Mouse (Mus musculus): ENCODE data around the gene Ankdd1a.

Gene Ankdd1a

GRCm38 (mm10) chr9:65492351-65492750 lies 27.6 kb downstream of the Ankdd1a start:
- no peak for DNase-seq

- DNase-seq, result no peak
Measured at GRCm38 (mm10) chr9:65491476-65491875, 28.5 kb downstream of the Ankdd1a start.

GRCm38 (mm10) chr9:65480071-65480470 lies 39.9 kb downstream of the Ankdd1a start:
- no peak for DNase-seq

- DNase-seq, result no peak
Measured at GRCm38 (mm10) chr9:65479158-65479557, 40.8 kb downstream of the Ankdd1a start.

- DNase-seq, result no peak
Measured at GRCm38 (mm10) chr9:65472769-65473168, 47.2 kb downstream of the Ankdd1a start.

- DNase-seq, result no peak
Measured at GRCm38 (mm10) chr9:65467686-65468085, 52.3 kb downstream of the Ankdd1a start.

GRCm38 (mm10) chr9:65465241-65465640 lies 54.8 kb downstream of the Ankdd1a start:
- DNase-seq, result no peak

- DNase-seq, result no peak
Measured at GRCm38 (mm10) chr9:65464161-65464560, 55.8 kb downstream of the Ankdd1a start.

- DNase-seq, result no peak
Measured at GRCm38 (mm10) chr9:65462544-65462943, 57.4 kb downstream of the Ankdd1a start.

- peak; percentile 97 for DNase-seq
Measured at GRCm38 (mm10) chr9:65460732-65461442, 59.1 kb downstream of the Ankdd1a start, which contains the start of gene Spg21. Spg21 (plus strand) TSS chr9:65460947.

GRCm38 (mm10) chr9:65460198-65460597 lies 59.8 kb downstream of the Ankdd1a start:
- DNase-seq, result no peak

GRCm38 (mm10) chr9:65458975-65459374 lies 61.0 kb downstream of the Ankdd1a start:
- DNase-seq, result no peak

- DNase-seq, result no peak
Measured at GRCm38 (mm10) chr9:65447951-65448350, 72.0 kb downstream of the Ankdd1a start.

GRCm38 (mm10) chr9:65444692-65445091 lies 75.3 kb downstream of the Ankdd1a start:
- no peak for DNase-seq
